Mouse (Mus musculus) CD4-positive, CD25-positive, alpha-beta regulatory T cell, adult 4 months (primary cell): ENCODE data around the gene Chrm4. TPM values are rescaled to one million over a fixed set of nuclear protein-coding genes. Genes with fewer than 3 reads are reported as not detected.

Experiments used
- ATAC-seq: one replicate; pipeline ENCODE4 v1.8.0; 2017
- polyA plus RNA-seq, 2 experiments: library from polyadenylated mRNA; unstranded; fragments of 100-300 nt; shearing (Covaris generic); gene quantifications; one replicate each; pipeline ENCODE4 v1.2.1; 2017

Chrm4 gene
- polyA plus RNA-seq, 2 experiments from 2014 or later, result 0.30 TPM; not detected in 1

GRCm38 (mm10) chr2:91944170-91944950, 17.3 kb downstream of the Chrm4 start:
- ATAC-seq, result peak; percentile 77

- ATAC-seq, result no peak
Measured at GRCm38 (mm10) chr2:91945483-91945882, 18.4 kb downstream of the Chrm4 start, which contains the start of gene Gm9821. Gene Gm9821, plus strand, starts transcription at chr2:91945703.

- ATAC-seq, result no peak
Measured at GRCm38 (mm10) chr2:91946836-91947235, 19.8 kb downstream of the Chrm4 start.

GRCm38 (mm10) chr2:91947397-91948150, 20.5 kb downstream of the Chrm4 start:
- ATAC-seq, result no peak

GRCm38 (mm10) chr2:91948151-91948509, 21.1 kb downstream of the Chrm4 start:
- no peak for ATAC-seq

- no peak for ATAC-seq
Measured at GRCm38 (mm10) chr2:91948792-91949241, 21.8 kb downstream of the Chrm4 start.

- no peak for ATAC-seq
Measured at GRCm38 (mm10) chr2:91949411-91950274, 22.6 kb downstream of the Chrm4 start.

- peak; percentile 83 for ATAC-seq
Measured at GRCm38 (mm10) chr2:91950275-91951085, 23.4 kb downstream of the Chrm4 start.

- ATAC-seq, result no peak
Measured at GRCm38 (mm10) chr2:91953825-91954224, 26.8 kb downstream of the Chrm4 start.

- ATAC-seq, result no peak
Measured at GRCm38 (mm10) chr2:91955121-91955591, 28.1 kb downstream of the Chrm4 start.

- ATAC-seq, result no peak
Measured at GRCm38 (mm10) chr2:91955875-91956274, 28.8 kb downstream of the Chrm4 start.

- ATAC-seq, result peak; percentile 78
Measured at GRCm38 (mm10) chr2:91957096-91957495, 30.0 kb downstream of the Chrm4 start.

- ATAC-seq, result no peak
Measured at GRCm38 (mm10) chr2:91958049-91958448, 31.0 kb downstream of the Chrm4 start.

GRCm38 (mm10) chr2:91958701-91959457, 31.8 kb downstream of the Chrm4 start:
- ATAC-seq, result no peak

GRCm38 (mm10) chr2:91959544-91960410, 32.7 kb downstream of the Chrm4 start:
- ATAC-seq, result no peak

GRCm38 (mm10) chr2:91960459-91960858, 33.4 kb downstream of the Chrm4 start:
- no peak for ATAC-seq

GRCm38 (mm10) chr2:91961901-91962761, 35.1 kb downstream of the Chrm4 start:
- peak; percentile 44 for ATAC-seq

- ATAC-seq, result no peak
Measured at GRCm38 (mm10) chr2:91962864-91963401, 35.9 kb downstream of the Chrm4 start.
